Mouse (Mus musculus): ENCODE results near the gene Raph1. TPM values are rescaled to one million over a fixed set of nuclear protein-coding genes. Genes with fewer than 3 reads are reported as not detected.
A peak's percentile ranks its signal among the peaks of the same experiment; 100 is the strongest.

Gene Raph1
- polyA plus RNA-seq (2015; fragmentation: Nextera tagmentation; extraction: Ambion mirVana): 19.4 and 20.0 TPM in 2 replicates

GRCm38 (mm10) chr1:60566631-60567311, at the start of gene Raph1:
Gene Raph1, minus strand, starts transcription at chr1:60567104.
- peak within 1 kb of the TSS; percentile 96 for H3K4me3 ChIP-seq
- peak within 1 kb of the TSS; percentile 96 for H3K27ac ChIP-seq (replicated peaks)
- peak within 1 kb of the TSS; percentile 76 for H3K4me2 ChIP-seq (replicated peaks)
- H3K27me3 ChIP-seq: no peaks in the 10 kb centered on the region
- H3K36me3 ChIP-seq: 0 out of 2 replicates have a peak, but pooled peaks cover 2% of the 10 kb centered on the region
- H3K4me1 ChIP-seq: peaks cover 17% of the 10 kb centered on the region
- H3K9ac ChIP-seq (replicated peaks): peak within 1 kb of the TSS; percentile 96
- under 1% methylated on average over 81 of the region's 92 CpGs for WGBS
- no peaks in the 10 kb centered on the region for H3K9me3 ChIP-seq
- peak; percentile 97 for ATAC-seq (replicated peaks)

- 60% methylated on average over 1 of the region's 1 CpGs for WGBS
- no peaks in the 10 kb centered on the region for H3K9me3 ChIP-seq
- no peaks in the 10 kb centered on the region for H3K27me3 ChIP-seq
- no peak overlapping the region for H3K27ac ChIP-seq (replicated peaks)
- H3K9ac ChIP-seq (replicated peaks): no peak overlapping the region
- H3K4me3 ChIP-seq: no peak overlapping the region
- no peak for ATAC-seq (replicated peaks)
- no peak overlapping the region for H3K4me2 ChIP-seq (replicated peaks)
- no peaks in the 10 kb centered on the region for H3K36me3 ChIP-seq
- H3K4me1 ChIP-seq: no peaks in the 10 kb centered on the region
Observed at GRCm38 (mm10) chr1:60615703-60616102, 48.8 kb upstream of the Raph1 start.

GRCm38 (mm10) chr1:60614902-60615301, 48.0 kb upstream of the Raph1 start:
- Histone ChIP-seq H3K9ac (replicated peaks) (no peak overlapping the region), H3K27ac (replicated peaks) (no peak overlapping the region), H3K9me3 (no peaks in the 10 kb centered on the region), H3K36me3 (no peaks in the 10 kb centered on the region), H3K4me1 (no peaks in the 10 kb centered on the region), H3K4me3 (no peak overlapping the region), H3K27me3 (no peaks in the 10 kb centered on the region), H3K4me2 (replicated peaks) (no peak overlapping the region)
- 81% methylated on average over 1 of the region's 1 CpGs for WGBS
- no peak for ATAC-seq (replicated peaks)

GRCm38 (mm10) chr1:60611968-60612367, 45.1 kb upstream of the Raph1 start:
- WGBS: 91% methylated on average over 3 of the region's 3 CpGs
- no peaks in the 10 kb centered on the region for H3K9me3 ChIP-seq
- no peaks in the 10 kb centered on the region for H3K4me1 ChIP-seq
- no peak for ATAC-seq (replicated peaks)
- H3K4me2 ChIP-seq (replicated peaks): no peak overlapping the region
- H3K27ac ChIP-seq (replicated peaks): no peak overlapping the region
- H3K9ac ChIP-seq (replicated peaks): no peak overlapping the region
- H3K36me3 ChIP-seq: no peaks in the 10 kb centered on the region
- no peak overlapping the region for H3K4me3 ChIP-seq
- H3K27me3 ChIP-seq: no peaks in the 10 kb centered on the region

- H3K27ac ChIP-seq (replicated peaks): no peak overlapping the region
- H3K4me2 ChIP-seq (replicated peaks): no peak overlapping the region
- no peaks in the 10 kb centered on the region for H3K27me3 ChIP-seq
- 69% methylated on average over 4 of the region's 4 CpGs for WGBS
- no peak overlapping the region for H3K9ac ChIP-seq (replicated peaks)
- ATAC-seq (replicated peaks): no peak
- no peak overlapping the region for H3K4me3 ChIP-seq
- no peaks in the 10 kb centered on the region for H3K36me3 ChIP-seq
- no peaks in the 10 kb centered on the region for H3K9me3 ChIP-seq
- H3K4me1 ChIP-seq: no peaks in the 10 kb centered on the region
Observed at GRCm38 (mm10) chr1:60610631-60611030, 43.7 kb upstream of the Raph1 start.

GRCm38 (mm10) chr1:60609011-60609775, 42.3 kb upstream of the Raph1 start:
- Histone ChIP-seq H3K4me2 (replicated peaks) (no peak overlapping the region), H3K9ac (replicated peaks) (no peak overlapping the region), H3K36me3 (no peaks in the 10 kb centered on the region), H3K9me3 (no peaks in the 10 kb centered on the region), H3K4me1 (no peaks in the 10 kb centered on the region), H3K27me3 (no peaks in the 10 kb centered on the region), H3K4me3 (no peak overlapping the region), H3K27ac (replicated peaks) (no peak overlapping the region)
- ATAC-seq (replicated peaks): no peak
- WGBS: 90% methylated on average over 8 of the region's 8 CpGs

- no peak overlapping the region for H3K9ac ChIP-seq (replicated peaks)
- H3K4me3 ChIP-seq: no peak overlapping the region
- no peaks in the 10 kb centered on the region for H3K36me3 ChIP-seq
- H3K27ac ChIP-seq (replicated peaks): no peak overlapping the region
- H3K27me3 ChIP-seq: no peaks in the 10 kb centered on the region
- H3K4me2 ChIP-seq (replicated peaks): no peak overlapping the region
- ATAC-seq (replicated peaks): no peak
- no peaks in the 10 kb centered on the region for H3K4me1 ChIP-seq
- 86% methylated on average over 3 of the region's 3 CpGs for WGBS
- no peaks in the 10 kb centered on the region for H3K9me3 ChIP-seq
Observed at GRCm38 (mm10) chr1:60604481-60605021, 37.6 kb upstream of the Raph1 start.

GRCm38 (mm10) chr1:60600682-60601081, 33.8 kb upstream of the Raph1 start:
- no peak overlapping the region for H3K4me3 ChIP-seq
- WGBS: 90% methylated on average over 6 of the region's 6 CpGs

GRCm38 (mm10) chr1:60599926-60600325, 33.0 kb upstream of the Raph1 start:
- H3K4me3 ChIP-seq: no peak overlapping the region
- no peak overlapping the region for H3K27ac ChIP-seq (replicated peaks)
- H3K27me3 ChIP-seq: no peaks in the 10 kb centered on the region
- no peak overlapping the region for H3K9ac ChIP-seq (replicated peaks)
- no peaks in the 10 kb centered on the region for H3K4me1 ChIP-seq
- no peaks in the 10 kb centered on the region for H3K9me3 ChIP-seq
- no peak overlapping the region for H3K4me2 ChIP-seq (replicated peaks)
- no peaks in the 10 kb centered on the region for H3K36me3 ChIP-seq
- ATAC-seq (replicated peaks): no peak
- WGBS: 98% methylated on average over 3 of the region's 3 CpGs

More at GRCm38 (mm10) chr1:60600682-60601081, 33.8 kb upstream of the Raph1 start:
- Histone ChIP-seq H3K27me3 (no peaks in the 10 kb centered on the region), H3K9ac (replicated peaks) (no peak overlapping the region), H3K36me3 (no peaks in the 10 kb centered on the region), H3K4me2 (replicated peaks) (no peak overlapping the region), H3K27ac (replicated peaks) (no peak overlapping the region), H3K9me3 (no peaks in the 10 kb centered on the region), H3K4me1 (no peaks in the 10 kb centered on the region)
- no peak for ATAC-seq (replicated peaks)

GRCm38 (mm10) chr1:60599013-60599701, 32.3 kb upstream of the Raph1 start:
- no peaks in the 10 kb centered on the region for H3K4me1 ChIP-seq
- no peaks in the 10 kb centered on the region for H3K36me3 ChIP-seq
- H3K9ac ChIP-seq (replicated peaks): no peak overlapping the region
- no peak overlapping the region for H3K27ac ChIP-seq (replicated peaks)
- H3K9me3 ChIP-seq: no peaks in the 10 kb centered on the region
- H3K4me3 ChIP-seq: no peak overlapping the region
- no peak for ATAC-seq (replicated peaks)
- no peaks in the 10 kb centered on the region for H3K27me3 ChIP-seq
- no peak overlapping the region for H3K4me2 ChIP-seq (replicated peaks)
- 89% methylated on average over 6 of the region's 6 CpGs for WGBS

GRCm38 (mm10) chr1:60596386-60597320, 29.7 kb upstream of the Raph1 start:
- Histone ChIP-seq H3K4me2 (replicated peaks) (no peak overlapping the region), H3K9ac (replicated peaks) (no peak overlapping the region), H3K27me3 (no peaks in the 10 kb centered on the region), H3K4me3 (no peak overlapping the region), H3K4me1 (no peaks in the 10 kb centered on the region), H3K36me3 (no peaks in the 10 kb centered on the region), H3K9me3 (no peaks in the 10 kb centered on the region), H3K27ac (replicated peaks) (no peak overlapping the region)
- no peak for ATAC-seq (replicated peaks)
- WGBS: 68% methylated on average over 11 of the region's 11 CpGs
